Mouse (Mus musculus): ENCODE results near the gene Aoc1. TPM values are rescaled to one million over a fixed set of nuclear protein-coding genes. Genes with fewer than 3 reads are reported as not detected.

Aoc1 gene
- not detected in 2 replicates for polyA plus RNA-seq (2016; fragmentation: Nextera tagmentation; extraction: Ambion mirVana)

DNA sequence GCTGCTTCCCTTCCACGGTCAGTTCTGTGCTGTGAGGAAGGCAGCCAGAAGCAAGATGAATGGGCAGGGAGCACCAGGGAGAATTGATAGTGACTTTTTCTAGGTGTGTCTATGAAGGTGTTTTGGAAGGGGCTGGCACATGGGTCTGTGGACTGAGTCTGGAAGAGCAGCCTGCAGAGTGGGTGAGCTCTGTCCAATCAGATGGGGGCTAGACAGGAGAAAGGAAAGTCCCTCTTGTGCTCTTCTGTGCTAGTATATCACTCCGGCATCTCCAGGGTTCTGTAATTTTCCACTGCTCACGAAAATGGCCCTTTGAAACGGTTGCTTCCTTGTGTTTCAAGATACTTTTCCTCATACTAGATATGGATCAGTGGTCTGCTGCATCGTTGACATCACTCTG, at the start of gene Aoc1:
Aoc1 (plus strand) TSS at position 301 of the 400 bp plus-strand sequence.
- H3K9ac ChIP-seq = no peak within 1 kb of the TSS
- WGBS (ENCODE audit: insufficient replicate concordance) = 62% methylated on average over 5 of the region's 5 CpGs
- no peak for ATAC-seq
- H3K27ac ChIP-seq = no peak within 1 kb of the TSS
- no peak within 1 kb of the TSS for H3K4me2 ChIP-seq
- no peak within 1 kb of the TSS for H3K4me3 ChIP-seq
- H3K4me1 ChIP-seq = no peaks in the 10 kb centered on the region
- H3K9me3 ChIP-seq (replicated peaks) = no peaks in the 10 kb centered on the region
- H3K36me3 ChIP-seq = no peaks in the 10 kb centered on the region
- H3K27me3 ChIP-seq (replicated peaks) = no peaks in the 10 kb centered on the region

- no peak for ATAC-seq
- no peaks in the 10 kb centered on the region for H3K27me3 ChIP-seq (replicated peaks)
- 51% methylated on average over 7 of the region's 7 CpGs for WGBS (ENCODE audit: insufficient replicate concordance)
- H3K36me3 ChIP-seq = no peaks in the 10 kb centered on the region
- no peak overlapping the region for H3K4me2 ChIP-seq
- H3K9ac ChIP-seq = no peak overlapping the region
- no peak overlapping the region for H3K27ac ChIP-seq
- no peaks in the 10 kb centered on the region for H3K9me3 ChIP-seq (replicated peaks)
- H3K4me1 ChIP-seq = peaks cover 5% of the 10 kb centered on the region; the same call in 1 of the 2 replicates
- no peak overlapping the region for H3K4me3 ChIP-seq
Observed at GRCm38 (mm10) chr6:48825016-48825415, 47.7 kb upstream of the Aoc1 start.

GRCm38 (mm10) chr6:48828976-48829375, 43.7 kb upstream of the Aoc1 start:
- Histone ChIP-seq H3K9me3 (replicated peaks) (no peaks in the 10 kb centered on the region), H3K9ac (no peak overlapping the region), H3K4me3 (no peak overlapping the region), H3K27me3 (replicated peaks) (no peaks in the 10 kb centered on the region), H3K27ac (no peak overlapping the region), H3K36me3 (peaks cover 12% of the 10 kb centered on the region), H3K4me2 (no peak overlapping the region), H3K4me1 (peaks cover 7% of the 10 kb centered on the region; the same call in 1 of the 2 replicates)
- ATAC-seq = no peak
- 57% methylated on average over 1 of the region's 1 CpGs for WGBS (ENCODE audit: insufficient replicate concordance)

DNA sequence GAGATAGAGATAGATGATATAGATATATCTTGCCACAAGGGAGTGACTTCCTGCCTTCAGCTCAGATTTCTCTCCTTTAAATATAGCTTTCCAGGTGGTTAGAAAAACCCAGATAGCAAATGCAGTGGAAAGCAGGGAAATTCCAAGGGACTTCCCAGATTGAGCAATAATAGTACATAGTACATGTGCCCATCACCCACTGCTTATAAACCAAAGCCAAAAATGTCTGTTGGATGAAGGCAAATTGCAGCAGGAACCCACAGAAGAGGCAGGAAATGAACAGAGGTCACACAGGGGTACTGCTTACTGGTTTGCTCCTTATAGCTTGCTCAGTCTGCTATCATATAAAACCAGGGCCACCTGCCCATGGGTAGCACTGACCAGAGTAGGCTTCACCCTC, 43.0 kb upstream of the Aoc1 start:
- peaks cover 19% of the 10 kb centered on the region for H3K36me3 ChIP-seq
- no peak overlapping the region for H3K4me2 ChIP-seq
- ATAC-seq = no peak
- H3K27ac ChIP-seq = no peak overlapping the region
- peaks cover 7% of the 10 kb centered on the region; the same call in 1 of the 2 replicates for H3K4me1 ChIP-seq
- no peak overlapping the region for H3K9ac ChIP-seq
- H3K27me3 ChIP-seq (replicated peaks) = no peaks in the 10 kb centered on the region
- no peaks in the 10 kb centered on the region for H3K9me3 ChIP-seq (replicated peaks)
- no peak overlapping the region for H3K4me3 ChIP-seq

DNA sequence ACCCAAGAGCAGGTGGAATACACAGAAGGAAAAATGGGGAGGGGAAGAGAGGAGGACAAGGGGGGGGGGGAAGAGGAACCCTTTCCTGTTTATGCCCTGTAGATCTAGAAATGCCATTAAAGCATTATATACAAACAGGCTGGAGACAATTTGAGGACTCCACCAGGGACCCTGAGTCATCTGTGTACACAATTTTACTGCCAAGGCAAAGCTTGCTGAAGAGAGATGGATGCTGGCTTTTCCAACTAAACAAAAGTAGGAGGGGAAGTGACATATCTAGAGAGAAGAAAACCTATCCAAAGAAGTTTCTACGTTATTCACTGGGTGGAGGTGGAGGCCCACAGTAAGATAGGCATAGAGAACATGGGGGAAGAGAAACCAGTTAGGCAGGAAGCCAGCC, 42.5 kb upstream of the Aoc1 start:
- ATAC-seq = no peak
- H3K4me1 ChIP-seq = peaks cover 7% of the 10 kb centered on the region; the same call in 1 of the 2 replicates
- H3K9me3 ChIP-seq (replicated peaks) = no peaks in the 10 kb centered on the region
- no peaks in the 10 kb centered on the region for H3K27me3 ChIP-seq (replicated peaks)
- H3K27ac ChIP-seq = no peak overlapping the region
- H3K4me3 ChIP-seq = no peak overlapping the region
- H3K36me3 ChIP-seq = peaks cover 25% of the 10 kb centered on the region
- H3K9ac ChIP-seq = no peak overlapping the region
- 26% methylated on average over 1 of the region's 1 CpGs for WGBS (ENCODE audit: insufficient replicate concordance)
- no peak overlapping the region for H3K4me2 ChIP-seq

- no peak overlapping the region for H3K27ac ChIP-seq
- WGBS (ENCODE audit: insufficient replicate concordance) = 83% methylated on average over 5 of the region's 5 CpGs
- no peak for ATAC-seq
- H3K9ac ChIP-seq = no peak overlapping the region
- peaks cover 7% of the 10 kb centered on the region; the same call in 1 of the 2 replicates for H3K4me1 ChIP-seq
- peaks cover 33% of the 10 kb centered on the region for H3K36me3 ChIP-seq
- no peaks in the 10 kb centered on the region for H3K27me3 ChIP-seq (replicated peaks)
- H3K4me2 ChIP-seq = no peak overlapping the region
- no peak overlapping the region for H3K4me3 ChIP-seq
- H3K9me3 ChIP-seq (replicated peaks) = no peaks in the 10 kb centered on the region
Observed at GRCm38 (mm10) chr6:48831141-48831540, 41.6 kb upstream of the Aoc1 start.

DNA sequence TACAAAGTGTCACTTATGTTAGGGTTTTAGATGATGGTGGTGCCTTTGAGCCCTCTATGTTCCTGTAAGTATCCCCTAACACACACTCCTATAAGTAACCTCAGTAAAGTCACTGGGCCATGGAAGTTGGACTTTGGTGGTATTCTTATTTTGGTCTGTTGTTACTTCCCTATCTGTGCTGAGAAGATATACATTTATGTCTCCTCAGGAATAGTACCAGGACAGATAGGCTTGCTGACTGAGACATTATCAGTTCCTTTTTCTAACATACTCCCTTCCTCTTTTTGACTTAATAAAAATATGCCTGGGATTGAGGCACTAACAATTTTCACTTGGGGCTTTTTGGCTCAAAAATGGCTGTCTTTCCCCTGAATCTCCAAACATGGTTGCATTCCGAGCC, 40.3 kb upstream of the Aoc1 start:
- WGBS (ENCODE audit: insufficient replicate concordance) = 71% methylated on average over 1 of the region's 1 CpGs
- ATAC-seq = no peak
- Histone ChIP-seq H3K36me3 (peaks cover 38% of the 10 kb centered on the region), H3K4me3 (no peak overlapping the region), H3K9me3 (replicated peaks) (no peaks in the 10 kb centered on the region), H3K4me1 (peaks cover 7% of the 10 kb centered on the region; the same call in 1 of the 2 replicates), H3K4me2 (no peak overlapping the region), H3K9ac (no peak overlapping the region), H3K27ac (no peak overlapping the region), H3K27me3 (replicated peaks) (no peaks in the 10 kb centered on the region)

DNA sequence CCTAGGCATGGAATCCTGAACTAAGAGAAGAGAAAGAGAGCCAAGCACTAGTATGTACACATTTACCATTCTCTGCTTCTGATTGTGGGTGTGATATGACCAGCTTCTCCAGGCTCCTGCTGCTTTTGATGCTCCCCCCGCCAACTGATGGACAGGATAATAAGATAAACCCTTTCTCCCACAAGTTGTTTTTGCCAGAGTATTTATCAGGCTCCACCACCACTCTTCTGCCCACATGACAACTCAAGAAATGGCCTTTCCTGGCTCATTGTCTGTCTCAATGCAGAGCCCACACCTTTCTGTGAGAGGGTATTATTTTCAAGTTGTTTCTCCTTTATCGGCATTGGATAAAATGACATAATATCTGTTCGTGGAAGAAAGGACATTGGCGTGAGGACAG, 39.2 kb upstream of the Aoc1 start:
- Histone ChIP-seq H3K9ac (no peak overlapping the region), H3K36me3 (peaks cover 42% of the 10 kb centered on the region), H3K27me3 (replicated peaks) (no peaks in the 10 kb centered on the region), H3K27ac (no peak overlapping the region), H3K4me3 (no peak overlapping the region), H3K4me2 (no peak overlapping the region), H3K9me3 (replicated peaks) (no peaks in the 10 kb centered on the region), H3K4me1 (peaks cover 7% of the 10 kb centered on the region; the same call in 1 of the 2 replicates)
- WGBS (ENCODE audit: insufficient replicate concordance) = 50% methylated on average over 4 of the region's 4 CpGs
- no peak for ATAC-seq

DNA sequence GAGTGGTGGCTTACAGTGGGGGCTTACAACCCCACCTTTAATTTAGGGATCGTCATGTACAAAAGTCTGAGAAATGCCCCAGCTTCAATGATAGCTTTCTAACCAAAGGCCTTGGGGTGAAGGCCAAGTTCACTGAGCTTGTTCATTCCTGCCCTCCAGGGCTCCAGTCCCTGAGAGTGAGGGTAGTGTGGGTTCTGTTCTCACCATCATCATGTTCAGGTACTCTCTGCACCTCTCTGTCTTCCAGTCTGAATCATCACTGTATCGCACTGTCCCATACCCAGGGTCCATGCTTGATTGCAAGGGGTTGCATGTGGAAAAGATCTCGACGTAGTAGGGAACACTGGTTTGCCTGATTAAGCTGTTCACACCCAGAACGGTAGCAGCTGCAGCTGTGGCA, 37.5 kb upstream of the Aoc1 start:
- no peak for ATAC-seq
- Histone ChIP-seq H3K4me1 (peaks cover 9% of the 10 kb centered on the region), H3K9me3 (replicated peaks) (no peaks in the 10 kb centered on the region), H3K4me3 (no peak overlapping the region), H3K27ac (no peak overlapping the region), H3K4me2 (no peak overlapping the region), H3K27me3 (replicated peaks) (no peaks in the 10 kb centered on the region), H3K9ac (no peak overlapping the region), H3K36me3 (peaks cover 42% of the 10 kb centered on the region)
- WGBS (ENCODE audit: insufficient replicate concordance) = 72% methylated on average over 5 of the region's 5 CpGs

- no peak for ATAC-seq
- peaks cover 42% of the 10 kb centered on the region for H3K36me3 ChIP-seq
- 77% methylated on average over 5 of the region's 5 CpGs for WGBS (ENCODE audit: insufficient replicate concordance)
Observed at GRCm38 (mm10) chr6:48836146-48836545, 36.5 kb upstream of the Aoc1 start.

DNA sequence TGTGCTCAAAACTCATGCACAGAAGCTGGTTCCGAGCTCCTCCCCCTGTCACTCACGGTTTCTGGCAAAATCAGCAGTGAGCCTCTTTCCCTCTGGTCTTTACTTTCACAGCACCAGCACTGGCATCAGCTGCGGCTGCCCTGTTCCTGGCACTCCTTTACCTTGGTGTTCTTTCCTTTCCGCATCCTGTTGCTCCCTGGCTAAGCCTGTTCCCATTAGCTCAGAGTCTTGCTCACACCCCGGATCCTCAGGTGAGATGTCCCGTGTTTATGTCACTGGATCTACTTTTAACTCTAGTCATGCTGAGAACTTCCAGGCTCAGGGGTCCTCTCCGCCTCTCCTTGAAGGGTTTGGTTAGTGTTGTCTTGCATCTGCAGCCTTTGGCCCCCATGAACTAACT, 35.2 kb upstream of the Aoc1 start:
- Histone ChIP-seq H3K36me3 (peaks cover 42% of the 10 kb centered on the region), H3K4me1 (peaks cover 22% of the 10 kb centered on the region; the same call in 1 of the 2 replicates), H3K4me3 (no peak overlapping the region), H3K4me2 (no peak overlapping the region), H3K9me3 (replicated peaks) (no peaks in the 10 kb centered on the region), H3K27ac (no peak overlapping the region), H3K27me3 (replicated peaks) (no peaks in the 10 kb centered on the region), H3K9ac (no peak overlapping the region)
- no peak for ATAC-seq
- WGBS (ENCODE audit: insufficient replicate concordance) = 72% methylated on average over 7 of the region's 7 CpGs

More at GRCm38 (mm10) chr6:48836146-48836545, 36.5 kb upstream of the Aoc1 start:
- Histone ChIP-seq H3K9me3 (replicated peaks) (no peaks in the 10 kb centered on the region), H3K4me3 (no peak overlapping the region), H3K27me3 (replicated peaks) (no peaks in the 10 kb centered on the region), H3K4me2 (no peak overlapping the region), H3K4me1 (peaks cover 14% of the 10 kb centered on the region; the same call in 1 of the 2 replicates), H3K27ac (no peak overlapping the region), H3K9ac (no peak overlapping the region)

- 63% methylated on average over 6 of the region's 6 CpGs for WGBS (ENCODE audit: insufficient replicate concordance)
- no peak overlapping the region for H3K27ac ChIP-seq
- peaks cover 38% of the 10 kb centered on the region for H3K36me3 ChIP-seq
- peaks cover 22% of the 10 kb centered on the region; the same call in 1 of the 2 replicates for H3K4me1 ChIP-seq
- H3K9ac ChIP-seq = no peak overlapping the region
- no peak overlapping the region for H3K4me3 ChIP-seq
- peak overlapping the region; percentile 53; the same call in 1 of the 2 replicates for H3K4me2 ChIP-seq
- no peak for ATAC-seq
- H3K27me3 ChIP-seq (replicated peaks) = no peaks in the 10 kb centered on the region
- H3K9me3 ChIP-seq (replicated peaks) = no peaks in the 10 kb centered on the region
Observed at GRCm38 (mm10) chr6:48838321-48839080, 34.2 kb upstream of the Aoc1 start.

Measured in liver, embryonic 12.5 days (tissue).